Mouse (Mus musculus): Measurements from ENCODE around the gene Gal3st2. TPM values are rescaled to one million over a fixed set of nuclear protein-coding genes. Genes with fewer than 3 reads are reported as not detected.
"Not testable (repeated sequence)": the region's sequence is repeated elsewhere in the genome, so short reads cannot be mapped to it uniquely, and the experiment has no call there.

Gene Gal3st2
- 0.60 TPM in 1 of 2 replicates, not detected in the other for total RNA-seq (2021)
- long read RNA-seq, experiment 1: 0 reads
- long read RNA-seq, experiment 2: 0 reads

DNA sequence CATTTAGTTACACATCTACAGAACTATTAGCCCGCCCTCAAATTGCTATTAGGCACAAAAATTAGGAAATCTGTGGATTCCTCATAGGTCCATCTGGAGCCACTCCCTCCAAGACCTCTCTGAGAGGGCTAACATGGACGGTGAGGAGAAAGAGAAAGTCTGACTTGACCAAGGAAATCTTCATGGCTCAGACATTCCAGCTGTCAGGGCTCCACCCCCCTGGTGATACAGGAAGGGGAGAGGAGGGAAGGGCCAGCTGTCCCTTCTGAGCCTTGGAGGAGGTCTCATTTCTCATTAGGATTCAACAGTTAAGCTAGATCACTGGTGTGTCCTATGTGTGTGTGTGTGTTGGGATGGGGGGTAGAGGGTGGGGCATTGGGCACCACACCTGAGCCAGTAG lies at the start of gene Gal3st2:
Gene Gal3st2 (plus strand): TSS at position 259 of the 400 bp plus-strand sequence.
- DNase-seq: not testable (repeated sequence)

DNA sequence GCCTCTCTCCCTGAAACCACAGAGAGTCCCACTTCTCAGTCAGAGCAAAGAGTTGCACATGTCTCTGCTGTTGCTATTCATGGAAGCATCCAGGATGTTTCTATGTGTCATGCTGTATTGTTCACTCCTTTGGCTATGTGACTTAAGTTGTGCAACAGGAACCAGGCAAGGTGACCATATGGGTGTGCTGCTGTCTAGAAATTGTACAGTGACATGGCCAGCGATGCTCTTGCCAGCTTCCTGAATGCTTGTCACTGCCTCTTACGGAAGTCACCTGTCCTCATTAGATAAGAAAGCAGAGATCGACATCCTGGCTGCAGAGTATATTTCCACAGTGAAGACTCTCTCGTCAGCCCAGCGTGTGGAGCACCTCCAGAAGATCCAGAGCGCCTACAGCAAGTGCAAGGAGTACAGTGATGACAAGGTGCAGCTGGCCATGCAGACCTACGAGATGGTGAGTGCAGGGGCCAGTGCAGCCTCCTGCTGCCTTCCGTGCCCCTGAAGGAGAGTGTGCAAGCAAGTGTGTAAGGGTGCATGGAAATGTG lies 49.5 kb upstream of the Gal3st2 start:
- DNase-seq: no peak

DNA sequence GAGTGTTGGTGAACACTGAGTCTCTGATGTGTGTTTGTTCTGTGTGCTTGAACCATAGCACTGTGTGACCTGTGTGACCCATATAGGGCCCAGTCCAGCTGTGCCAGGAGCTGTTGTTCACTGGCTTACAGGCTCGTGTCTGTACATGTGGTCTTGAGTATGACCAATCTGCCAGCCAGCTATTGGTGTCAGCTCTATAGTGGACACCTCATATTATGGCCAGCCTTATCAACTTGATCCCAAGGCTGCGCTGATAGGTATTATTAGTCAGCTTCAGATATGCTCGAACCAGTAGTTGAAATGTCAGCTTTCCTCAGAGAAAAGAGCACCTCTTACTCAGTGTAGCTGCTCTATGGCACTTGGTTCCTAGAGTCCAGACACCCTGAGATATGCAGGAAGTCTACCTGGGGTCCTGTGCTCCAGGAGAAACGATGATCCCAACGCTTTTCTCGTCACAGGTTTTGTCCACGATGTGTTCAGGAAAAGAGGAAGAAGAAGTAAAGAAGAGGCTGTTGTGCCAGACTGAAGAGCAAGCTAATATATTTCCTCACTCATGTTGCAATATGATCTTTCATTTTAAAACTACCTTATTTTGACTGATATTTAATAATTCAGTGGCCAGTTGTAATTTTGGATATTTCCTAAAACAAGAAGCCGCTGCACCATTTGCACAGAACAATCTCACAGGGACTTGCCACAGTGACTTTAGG lies 43.1 kb upstream of the Gal3st2 start:
- DNase-seq: peak; percentile 26

DNA sequence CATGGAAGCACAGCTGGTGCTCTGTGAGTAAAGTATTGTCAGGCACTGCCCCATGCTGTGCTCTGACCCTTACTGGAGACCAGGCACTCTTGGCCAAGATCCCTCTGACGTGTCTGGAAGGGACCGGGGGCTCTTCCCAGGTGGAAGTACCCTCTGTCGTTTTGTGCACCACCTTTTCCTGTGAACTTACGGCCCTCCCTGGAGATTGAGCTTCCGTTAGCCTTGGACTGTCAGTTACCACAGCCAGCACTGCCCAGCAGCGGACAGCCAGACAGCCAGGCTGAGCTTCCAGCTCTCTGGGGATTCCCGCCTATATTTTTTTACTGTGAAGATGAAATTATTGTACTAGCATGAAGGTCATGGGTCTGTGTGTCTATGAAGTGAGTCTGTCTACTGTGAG lies 42.4 kb upstream of the Gal3st2 start:
- peak; percentile 33 for DNase-seq

DNA sequence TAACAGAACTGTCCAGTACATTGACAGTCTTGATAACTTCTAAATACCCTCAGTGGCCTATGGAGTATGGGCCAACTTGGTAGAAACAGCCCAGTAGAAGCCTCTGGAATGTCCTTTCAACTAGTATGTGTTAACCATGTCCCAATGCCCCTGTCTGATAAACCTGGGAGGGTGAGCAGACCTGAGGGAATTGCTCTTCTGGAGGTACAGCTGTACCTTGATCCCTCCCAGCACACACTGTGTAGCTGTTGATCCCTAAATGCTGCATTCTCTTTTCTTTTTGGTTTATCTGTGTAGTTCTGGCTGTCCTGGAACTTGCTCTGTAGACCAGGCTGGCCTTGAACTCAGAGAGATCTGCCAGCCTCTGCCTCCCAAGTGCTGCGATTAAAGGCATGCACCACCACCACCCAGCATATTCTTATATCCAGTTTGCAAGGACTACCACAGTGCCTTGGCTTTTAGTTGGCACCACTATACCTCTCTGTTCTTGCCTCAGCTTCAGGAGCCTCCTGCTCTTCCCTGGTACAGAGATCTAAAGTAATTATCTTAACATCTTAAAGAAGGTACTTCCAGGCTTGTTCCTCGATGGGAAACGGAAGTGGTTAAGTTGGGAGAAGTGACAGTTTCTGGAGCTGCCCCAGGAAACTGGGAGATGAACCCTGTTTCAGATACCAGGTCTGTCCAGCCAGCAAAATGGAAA lies 37.2 kb upstream of the Gal3st2 start:
- DNase-seq: no peak

DNA sequence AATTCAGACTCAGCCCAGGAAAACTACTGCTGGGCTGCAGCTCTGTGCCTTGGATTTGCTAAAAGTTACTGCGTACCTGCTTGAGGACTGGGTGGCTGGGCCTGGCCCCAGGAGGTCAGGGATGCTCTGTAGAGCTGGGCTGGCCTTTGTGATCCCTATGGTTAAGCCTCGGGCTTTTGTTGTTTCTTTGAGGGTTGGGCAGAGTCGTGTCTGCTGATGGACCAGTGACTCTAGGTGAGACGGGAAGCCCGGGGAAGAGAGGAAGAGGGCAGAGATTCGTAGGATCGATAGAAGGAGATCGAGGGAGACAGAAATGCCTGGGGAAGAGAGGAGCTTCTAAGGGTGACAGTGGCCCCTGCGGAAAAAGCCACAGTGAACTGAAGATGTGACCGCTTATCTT lies 36.5 kb upstream of the Gal3st2 start, which contains the start of gene D2hgdh:
Gene D2hgdh (plus strand): TSS at position 301 of the 400 bp plus-strand sequence.
- DNase-seq: no peak

DNA sequence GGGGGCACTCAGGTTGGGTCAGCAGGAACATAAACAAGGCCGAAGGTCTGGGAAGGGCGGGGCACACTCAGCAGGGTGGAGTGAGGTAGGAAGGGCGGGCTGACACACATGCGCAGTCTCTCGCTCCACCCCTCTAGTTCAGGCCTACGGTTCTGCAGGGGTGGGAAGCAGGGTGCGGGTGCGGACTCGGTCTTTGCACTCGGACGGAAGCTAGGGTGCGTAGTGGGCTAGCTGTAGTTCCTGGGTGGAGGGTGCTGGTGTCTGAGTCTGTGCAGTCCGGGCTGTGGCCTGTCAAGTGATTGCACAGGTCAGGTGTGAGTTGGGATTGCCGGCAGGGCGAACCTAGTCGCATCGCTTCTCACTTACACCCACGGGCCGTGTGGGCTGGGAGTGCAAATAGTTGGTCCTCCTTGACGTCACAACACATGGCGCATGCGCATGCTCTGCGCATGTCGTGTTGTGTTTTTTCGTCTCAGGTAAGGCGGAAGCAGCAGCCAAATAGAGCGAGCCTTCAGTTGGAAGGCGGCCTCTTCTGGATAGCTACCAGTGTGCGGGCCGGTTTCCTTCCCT lies 35.9 kb upstream of the Gal3st2 start:
- DNase-seq: peak; percentile 96

DNA sequence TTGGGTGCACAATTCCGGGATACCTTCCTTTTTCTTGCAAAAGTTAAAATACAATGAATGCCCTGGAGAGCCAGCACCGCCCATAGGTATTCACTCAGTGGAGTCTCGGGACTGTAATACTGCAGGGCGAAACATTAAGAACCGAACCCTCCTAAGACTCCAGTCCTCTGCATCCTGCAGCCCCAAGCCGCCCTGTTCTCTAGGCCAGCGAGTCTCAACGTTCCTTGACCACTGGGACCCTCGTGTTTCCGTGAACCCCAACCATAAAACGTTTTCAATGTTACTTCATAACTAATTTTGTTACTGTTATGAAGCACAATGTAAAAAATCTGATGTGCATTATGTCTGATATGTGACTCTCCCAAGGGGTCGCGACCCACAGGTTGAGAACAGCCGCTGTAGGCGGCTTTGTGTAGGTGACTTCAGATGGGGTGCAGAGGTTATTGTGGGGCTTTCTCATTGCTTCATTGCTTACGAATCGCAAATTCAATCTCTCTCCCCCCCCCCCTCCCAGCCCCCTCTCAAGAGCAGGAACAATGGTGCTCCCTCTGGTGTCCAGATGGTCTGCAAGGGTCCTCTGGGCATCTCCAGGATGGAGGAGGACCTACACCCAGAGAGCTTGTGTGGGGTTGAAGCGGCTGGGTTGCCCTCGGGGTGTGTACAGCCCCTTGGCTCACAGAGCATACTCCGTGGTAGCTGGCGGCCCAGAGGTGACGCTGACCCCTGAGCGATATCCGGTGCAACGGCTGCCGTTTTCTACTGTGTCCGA lies 35.2 kb upstream of the Gal3st2 start:
- DNase-seq: peak; percentile 29

DNA sequence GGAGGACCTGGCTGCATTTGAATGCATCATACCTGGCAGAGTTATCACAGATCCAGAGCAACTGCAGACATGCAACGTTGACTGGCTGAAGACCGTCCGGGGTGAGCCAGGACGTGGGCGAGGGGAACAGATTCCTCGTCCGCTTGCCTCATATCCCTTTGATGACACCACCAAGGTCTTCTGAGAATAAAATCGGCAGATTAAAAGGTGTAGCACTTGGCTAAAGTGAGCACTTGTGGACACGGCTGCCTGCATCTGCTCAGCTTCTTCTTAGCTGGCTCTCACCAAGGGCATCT lies 34.6 kb upstream of the Gal3st2 start:
- no peak for DNase-seq

DNA sequence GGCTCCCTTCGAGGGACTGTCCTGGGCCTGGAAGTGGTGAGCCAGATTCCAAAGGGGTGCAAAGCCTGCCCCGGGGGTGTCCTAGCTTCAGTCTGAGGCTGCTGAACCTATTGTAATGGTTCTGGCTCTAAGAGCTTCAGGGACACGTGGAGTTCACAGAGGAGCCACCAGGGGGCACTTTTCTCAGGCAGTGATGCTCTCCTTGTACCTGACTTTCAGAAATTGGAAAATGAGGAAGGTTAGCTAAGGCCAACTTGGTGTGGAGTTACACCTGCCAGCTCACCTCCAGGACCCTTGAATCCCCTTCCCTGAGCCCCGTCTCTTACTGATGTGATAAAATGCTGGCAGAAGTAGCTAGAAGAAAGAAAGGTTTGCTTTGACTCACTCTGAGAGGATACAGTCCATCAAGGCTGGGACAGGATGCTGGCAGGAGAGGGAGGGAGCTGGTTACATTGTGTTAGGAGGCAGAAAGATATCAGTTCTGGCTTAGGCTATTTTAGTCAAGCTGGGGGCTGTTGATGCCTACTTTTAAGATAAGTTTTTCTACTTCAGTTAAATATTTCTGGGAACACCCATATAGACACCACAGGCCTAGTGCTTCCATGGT lies 28.2 kb upstream of the Gal3st2 start:
- DNase-seq: peak; percentile 33

DNA sequence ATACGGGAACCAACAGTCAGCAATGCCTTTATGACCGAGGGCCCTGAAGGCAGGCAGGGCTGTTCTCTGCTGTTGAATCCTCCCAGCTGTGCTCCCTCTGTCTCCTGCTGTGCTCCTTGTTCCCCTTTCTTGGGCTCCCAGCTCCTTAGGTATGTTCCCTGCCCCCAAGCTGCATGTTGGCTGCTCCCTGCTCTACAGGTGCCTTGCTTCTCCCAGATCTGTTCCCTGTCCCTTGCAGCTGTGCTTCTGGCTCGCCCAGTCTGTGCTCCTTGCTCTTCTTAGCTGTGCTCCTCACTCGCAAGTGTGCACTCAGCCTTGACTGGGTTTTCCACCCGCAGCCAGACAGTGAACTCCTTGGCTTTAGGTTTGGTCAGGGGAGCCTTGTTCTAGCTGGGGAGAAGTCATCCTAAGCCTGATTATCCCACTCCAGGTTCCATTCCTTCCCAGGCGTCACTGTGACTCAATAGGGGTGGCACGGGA lies 26.4 kb upstream of the Gal3st2 start:
- no peak for DNase-seq

DNA sequence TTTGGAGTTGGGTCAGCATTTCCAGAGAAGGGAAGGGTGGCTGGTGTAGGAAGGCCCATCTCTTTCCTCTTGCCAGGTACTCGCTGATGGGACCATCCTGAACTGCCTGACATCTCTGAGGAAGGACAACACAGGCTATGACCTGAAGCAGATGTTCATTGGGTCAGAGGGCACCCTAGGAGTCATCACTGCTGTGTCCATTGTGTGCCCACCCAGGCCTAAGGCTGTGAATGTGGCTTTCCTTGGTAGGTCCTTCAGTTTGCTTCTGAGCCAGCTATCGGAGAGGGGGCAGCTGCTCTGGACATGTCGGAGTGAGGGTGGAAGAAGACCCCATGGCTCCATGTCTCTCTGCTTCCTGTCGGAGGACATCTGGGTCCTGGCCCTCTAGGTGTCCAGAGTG lies 25.9 kb upstream of the Gal3st2 start:
- DNase-seq: no peak

DNA sequence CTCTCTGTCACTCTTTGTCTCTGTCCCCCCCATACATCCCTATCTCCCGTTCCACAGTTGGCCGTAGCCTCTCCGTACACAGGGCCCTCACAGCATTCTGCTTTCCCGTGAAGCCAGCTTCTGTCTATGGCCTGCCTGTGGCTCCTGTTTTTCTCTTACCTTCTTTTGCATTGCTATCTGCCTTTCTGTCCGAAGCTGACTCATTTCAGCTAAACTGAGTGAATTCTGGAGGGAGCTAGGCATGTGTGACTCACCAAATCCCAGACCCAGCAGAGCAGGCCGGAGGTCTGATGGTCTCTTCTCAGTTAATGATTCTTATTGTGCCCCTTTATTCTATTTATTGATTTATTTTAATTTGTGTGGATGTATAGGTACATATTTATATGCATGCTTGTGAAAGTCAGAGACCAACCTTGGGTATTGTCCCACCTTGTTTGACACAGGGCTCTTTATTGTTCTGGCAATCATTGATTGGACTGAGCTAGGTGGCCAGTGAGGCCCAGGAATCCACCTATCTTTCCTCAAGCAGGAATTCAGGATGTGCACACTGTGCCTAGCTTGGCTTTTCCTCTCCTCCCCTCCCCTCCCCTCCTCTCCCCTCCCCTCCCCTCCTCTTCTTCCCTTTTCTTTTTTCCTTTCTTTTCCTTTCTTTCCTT lies 25.1 kb upstream of the Gal3st2 start:
- DNase-seq: no peak

DNA sequence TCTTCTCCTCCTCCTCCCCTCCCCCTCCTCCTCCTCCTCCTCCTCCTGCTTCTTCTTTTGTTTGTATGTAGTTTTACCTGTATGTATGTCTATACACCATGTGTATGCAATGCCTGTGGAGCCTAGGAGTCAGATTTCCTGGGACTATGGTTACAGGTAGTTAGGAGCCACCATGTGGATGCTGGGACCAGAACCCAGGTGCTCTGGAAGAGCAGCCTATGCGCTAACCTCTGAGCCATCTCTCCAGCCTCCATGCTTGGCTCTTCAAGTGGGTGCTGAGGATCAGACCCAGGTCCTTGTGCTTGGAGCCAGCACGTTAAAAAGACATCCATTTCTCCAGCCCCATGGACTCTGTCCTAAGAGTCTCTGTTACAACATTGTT lies 24.6 kb upstream of the Gal3st2 start:
- DNase-seq: no peak

DNA sequence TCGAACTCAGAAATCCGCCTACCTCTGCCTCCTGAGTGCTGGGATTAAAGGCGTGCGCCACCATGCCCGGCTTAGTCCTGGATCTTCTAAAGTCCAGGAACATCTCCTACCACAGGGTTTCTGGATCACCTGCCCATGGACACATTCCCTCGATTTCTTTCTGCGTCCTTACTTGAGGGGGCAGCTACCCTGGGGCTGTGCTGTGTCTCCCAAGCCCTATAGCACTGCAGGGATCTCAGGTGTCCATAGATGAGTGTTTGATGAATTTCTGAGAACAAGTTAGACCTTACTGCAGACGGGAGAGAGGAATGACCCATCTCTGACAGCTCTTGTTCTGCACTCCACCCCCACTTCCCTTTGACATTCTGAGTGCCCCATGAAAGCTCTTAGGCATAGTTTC lies 23.8 kb upstream of the Gal3st2 start:
- DNase-seq: no peak

DNA sequence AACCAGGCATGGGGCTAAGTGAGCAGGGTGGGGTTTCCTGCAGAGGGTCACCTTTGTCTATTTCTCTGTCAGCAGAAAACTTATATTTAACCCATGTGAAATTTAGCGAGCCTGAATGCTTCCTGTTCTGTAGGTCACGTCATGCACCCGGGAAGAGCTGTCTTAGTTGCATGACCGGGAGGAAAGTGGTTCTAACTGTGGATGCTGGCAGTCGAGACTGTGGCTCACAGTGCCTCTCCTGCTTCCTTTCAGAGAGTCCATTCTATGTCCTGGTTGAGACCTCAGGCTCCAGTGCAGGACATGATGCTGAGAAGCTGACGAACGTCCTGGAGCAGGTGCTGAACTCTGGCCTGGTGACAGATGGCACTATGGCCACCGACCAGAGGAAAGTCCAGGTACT lies 22.5 kb upstream of the Gal3st2 start:
- DNase-seq: not testable (repeated sequence)

DNA sequence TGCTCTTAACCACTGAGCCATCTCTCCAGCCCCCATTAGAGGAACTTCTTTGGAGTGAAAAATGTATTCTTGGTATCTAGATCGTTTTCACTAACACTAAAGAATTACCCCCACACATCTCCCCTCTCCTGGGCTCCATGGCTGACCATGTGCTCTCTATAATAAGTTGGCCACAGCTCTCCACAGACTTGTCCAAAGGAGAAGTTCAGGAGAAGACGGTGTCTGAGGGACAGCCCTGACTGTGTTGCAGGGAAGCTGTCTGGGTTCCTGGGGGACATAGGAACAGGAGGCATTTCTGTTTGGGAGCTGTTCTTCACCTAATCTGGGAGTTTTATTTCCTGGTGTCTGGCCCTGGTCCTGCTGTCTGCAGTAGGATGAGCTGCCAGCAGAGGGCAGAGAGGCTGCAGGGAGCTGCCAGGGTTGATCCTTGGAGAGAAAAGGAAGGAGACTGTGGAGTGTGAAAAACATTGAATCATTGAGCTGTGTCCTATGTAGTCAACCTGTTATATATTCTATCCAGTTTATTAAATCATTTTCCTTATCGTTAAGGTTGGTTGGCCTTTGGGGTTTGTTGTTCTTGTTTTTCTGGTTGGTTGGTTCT lies 15.2 kb upstream of the Gal3st2 start:
- not testable (repeated sequence) for DNase-seq

DNA sequence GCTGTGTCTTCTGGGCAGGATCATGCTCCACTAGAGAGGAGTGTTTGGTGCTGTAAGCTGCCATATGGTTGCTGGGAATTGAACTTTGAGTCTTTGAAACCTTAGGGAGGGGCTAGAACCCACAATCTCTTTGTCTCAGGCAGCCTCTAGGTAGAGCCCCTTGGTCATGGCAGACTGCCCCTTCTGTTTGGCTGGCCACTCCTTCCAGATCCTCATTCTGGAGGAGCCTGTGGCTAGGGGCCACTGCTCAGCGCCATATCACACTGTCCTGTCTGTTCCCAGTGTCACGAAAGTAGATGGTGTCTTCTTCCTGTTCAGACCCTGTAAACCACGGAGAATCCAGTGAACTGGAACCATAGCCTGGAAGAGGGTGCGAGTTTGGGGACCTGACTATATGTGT lies 5.3 kb upstream of the Gal3st2 start:
- not testable (repeated sequence) for DNase-seq

DNA sequence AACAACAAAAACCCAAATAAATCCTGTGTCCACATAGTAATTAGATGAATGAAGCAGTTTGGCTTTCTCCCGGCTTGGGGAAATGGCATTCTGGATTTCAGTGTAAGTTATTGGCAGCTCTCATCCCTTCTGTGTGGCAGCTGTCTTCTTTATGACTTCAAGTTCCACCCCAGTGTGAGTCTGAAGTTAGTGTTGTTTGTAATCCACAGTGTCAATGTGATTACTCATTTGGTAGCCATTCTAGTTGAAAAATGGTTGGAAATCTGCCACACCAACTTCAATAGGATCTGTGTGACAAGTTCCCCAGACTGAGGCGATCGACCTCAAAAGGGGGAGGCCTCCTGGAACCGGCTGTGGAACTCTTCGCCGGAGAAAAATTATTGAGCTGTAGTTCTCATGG lies 3.7 kb upstream of the Gal3st2 start:
- DNase-seq: no peak

DNA sequence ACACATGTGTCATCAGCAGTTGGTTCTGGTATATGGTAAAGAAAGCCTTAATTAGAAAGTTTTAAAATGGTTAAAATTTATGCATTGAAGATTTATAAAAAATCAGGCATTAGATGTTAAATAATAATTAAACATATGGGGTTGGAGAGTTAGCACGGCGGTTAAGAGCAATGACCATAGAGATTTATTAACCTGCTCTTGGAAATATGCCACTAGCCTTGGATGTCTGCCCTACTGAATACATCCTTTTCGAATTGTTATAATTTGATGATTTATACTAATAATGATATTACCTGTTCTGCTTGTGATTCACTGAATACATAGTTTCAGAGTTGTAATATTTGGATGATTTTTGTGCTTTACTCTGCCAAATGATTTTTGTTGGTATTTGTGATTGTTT lies 3.1 kb upstream of the Gal3st2 start:
- peak; percentile 13 for DNase-seq

DNA sequence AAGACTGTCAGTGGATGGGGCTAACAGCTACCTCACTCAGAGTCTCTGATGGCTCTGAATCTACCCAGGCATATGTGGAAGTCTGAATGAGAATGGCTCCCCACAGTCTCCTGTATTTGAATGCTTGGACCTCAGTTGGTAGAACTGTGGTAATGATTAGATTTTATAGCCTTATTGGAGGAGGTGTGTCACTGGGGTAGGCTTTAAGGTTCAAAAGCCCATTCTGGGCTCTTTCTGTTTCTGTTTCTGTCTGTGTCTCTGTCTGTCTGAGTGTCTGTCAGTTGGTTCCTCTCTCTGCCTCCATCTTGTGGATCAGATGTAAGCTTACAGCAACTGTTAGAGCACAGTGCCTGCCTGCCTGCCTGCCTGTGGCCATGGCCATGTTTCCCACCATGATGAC lies 1.5 kb upstream of the Gal3st2 start:
- no peak for DNase-seq

All from adrenal gland, postnatal 14 days (tissue).